Mouse (Mus musculus): ENCODE data around the gene Ccdc88a.

The Ccdc88a gene

DNA sequence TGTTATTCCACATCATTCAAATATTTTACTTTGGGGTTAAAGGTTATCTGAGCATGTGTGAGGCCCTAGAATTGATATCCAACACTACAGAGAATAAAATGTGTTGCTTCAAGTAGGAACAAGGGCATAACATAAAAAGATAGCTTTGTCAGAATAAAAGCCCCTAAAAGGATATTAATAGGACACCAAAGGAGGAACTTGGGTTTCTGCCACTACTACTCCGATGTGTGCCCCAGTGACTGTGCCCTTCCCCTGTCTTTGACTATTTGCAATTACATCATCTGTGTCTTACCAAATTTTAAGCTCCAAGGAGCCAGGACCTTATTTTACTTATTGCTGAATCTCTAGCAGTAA lies 175.9 kb downstream of the Ccdc88a start:
- DNase-seq = no peak

Measured in cerebellum, adult 18-20 months (tissue).